Mouse (Mus musculus): ENCODE results near the gene Taf9. TPM values are rescaled to one million over a fixed set of nuclear protein-coding genes. Genes with fewer than 3 reads are reported as not detected.

Gene Taf9
- 10 to 100 TPM; 20.8 to 23.3 TPM for total RNA-seq (2021)

DNA sequence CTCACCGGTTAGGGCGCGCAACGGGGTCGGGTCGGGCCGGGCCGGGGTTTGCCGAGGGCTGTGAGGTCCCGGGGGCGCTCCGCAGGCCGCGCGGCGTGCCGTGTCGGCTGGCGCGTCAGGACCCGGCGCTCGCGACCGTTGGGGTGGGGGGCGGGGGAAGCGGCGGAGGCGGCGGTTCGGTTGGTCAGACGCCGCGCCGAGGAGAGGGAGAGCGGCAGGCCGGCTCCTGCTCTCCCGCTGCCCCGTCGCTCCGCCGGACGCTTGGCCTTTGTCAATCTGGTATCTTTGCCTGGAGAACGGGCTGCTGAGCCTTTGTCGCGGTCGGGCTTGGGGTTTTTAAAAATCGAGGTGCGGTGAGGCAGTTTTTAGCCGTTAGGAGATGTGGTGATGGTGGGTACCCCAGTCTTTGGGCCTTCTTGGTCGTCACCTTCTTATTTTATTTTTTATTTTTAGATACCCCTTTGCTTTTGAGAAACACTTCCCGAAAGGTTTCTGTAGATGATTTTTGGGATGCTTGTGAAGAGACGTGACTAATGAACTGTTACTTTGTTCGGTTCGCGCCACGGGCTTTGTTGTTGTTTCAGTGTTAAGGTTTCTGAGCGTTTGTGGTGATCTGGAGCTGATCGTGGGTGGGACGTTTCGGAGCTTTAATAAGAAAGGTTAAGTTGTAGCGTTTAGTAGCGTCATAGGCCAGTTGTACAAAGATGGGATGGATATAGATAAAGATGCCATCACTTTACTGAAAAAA lies at the start of gene Taf9:
Gene Taf9, plus strand, starts transcription at position 141 of the 748 bp plus-strand sequence.
- DNase-seq (ENCODE audit: extremely low spot score in 1 of 2, low spot score in 1 of 2), result no peak

DNA sequence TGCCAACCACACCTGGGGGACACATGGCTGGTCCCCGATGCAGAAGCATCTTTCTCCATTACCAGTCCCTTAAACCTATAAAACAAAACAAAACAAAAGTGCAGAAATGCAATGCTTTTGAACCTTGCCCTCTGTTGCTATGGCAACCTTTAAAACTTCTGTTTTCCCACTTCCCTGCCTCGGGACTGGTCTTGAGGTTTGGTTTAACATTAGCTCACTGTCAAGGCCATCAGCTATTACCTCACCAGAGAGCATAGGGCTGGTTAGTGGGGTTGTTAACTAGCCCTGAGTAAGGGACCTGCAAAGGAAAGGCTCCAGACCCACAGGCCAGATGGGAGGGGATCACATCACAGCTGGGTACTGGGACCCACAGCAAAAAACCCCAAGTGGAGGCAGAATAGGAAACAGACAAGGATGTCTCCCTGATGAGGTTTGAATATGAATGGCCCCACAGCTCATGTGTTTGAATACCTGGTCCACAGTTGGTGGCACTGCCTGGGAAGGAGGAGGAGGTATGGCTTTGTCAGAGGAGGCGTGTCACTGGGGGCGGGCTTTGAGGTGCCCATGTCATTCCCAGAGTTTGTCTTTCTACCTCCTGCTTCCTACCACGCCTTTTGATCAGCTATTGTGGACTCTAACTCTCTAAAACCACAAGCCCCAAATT lies 49.0 kb upstream of the Taf9 start:
- no peak for DNase-seq (ENCODE audit: extremely low spot score in 1 of 2, low spot score in 1 of 2)

DNA sequence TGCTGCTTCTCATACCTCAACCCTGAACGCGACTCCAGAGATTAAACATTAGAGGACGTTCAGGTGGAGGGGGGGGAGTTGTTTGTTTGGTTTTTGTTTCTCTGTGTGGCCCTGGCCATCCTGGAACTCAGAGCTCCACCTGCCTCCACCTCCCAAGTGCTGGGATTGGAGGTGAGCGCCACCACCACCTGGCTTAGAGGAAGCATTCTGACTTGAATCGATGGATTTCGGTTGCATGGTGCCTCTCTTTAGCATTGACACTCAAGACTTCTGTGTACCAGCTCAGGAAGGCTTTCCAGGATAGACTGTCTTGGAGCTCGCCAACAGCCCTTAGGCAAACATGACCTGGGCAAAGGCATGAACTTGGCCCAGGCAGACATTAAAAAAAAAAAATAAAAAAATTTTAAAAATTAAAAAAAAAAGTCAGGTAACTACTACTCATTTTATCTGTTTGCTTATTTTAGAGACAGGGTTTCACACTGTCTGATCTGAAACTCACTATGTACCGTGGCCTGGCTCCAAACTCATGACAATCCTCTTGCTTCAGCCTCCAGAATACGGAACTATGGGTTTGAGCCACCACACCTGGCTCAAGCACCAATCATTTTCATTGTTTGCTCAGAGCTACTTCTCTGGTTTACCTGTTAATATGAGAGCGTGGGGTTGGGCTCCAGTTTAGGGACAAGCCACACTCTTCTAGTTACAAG lies 48.2 kb upstream of the Taf9 start:
- no peak for DNase-seq (ENCODE audit: extremely low spot score in 1 of 2, low spot score in 1 of 2)

DNA sequence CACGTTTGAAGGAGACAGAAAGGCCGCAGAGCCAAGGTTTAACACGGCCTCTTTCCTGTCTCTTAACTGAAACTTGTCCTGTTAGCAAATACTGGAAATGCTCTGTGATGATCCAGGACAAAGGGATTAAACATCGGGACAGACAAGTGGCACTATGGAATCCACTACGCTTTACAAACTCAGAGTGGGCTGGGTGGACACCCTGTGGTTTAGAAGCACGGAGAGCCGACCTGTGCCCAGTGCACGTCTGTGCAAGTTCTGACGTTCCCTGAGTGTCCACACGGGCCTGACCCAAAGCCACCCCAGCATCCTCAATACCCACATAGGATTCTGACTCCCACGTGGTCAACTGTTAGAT lies 47.7 kb upstream of the Taf9 start:
- DNase-seq (ENCODE audit: extremely low spot score in 1 of 2, low spot score in 1 of 2), result no peak

DNA sequence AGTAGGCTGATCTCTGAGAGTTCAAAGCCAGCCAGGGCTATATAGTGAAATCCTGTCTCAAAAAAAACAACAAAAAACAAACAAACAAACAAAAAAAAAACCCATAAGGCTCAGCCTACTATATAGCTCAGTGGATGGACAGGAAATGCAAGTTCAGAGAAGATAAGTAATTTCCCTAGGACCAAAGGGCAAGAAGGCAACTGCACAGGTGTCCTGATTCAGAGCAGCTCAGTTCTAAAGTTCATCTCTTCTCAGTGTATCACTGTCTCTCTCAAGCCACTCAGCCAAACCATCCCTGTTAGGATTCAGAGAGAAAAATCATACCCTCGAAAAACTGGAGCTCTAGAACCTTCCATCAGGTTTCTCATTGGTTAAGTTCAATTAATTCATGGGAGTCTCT lies 45.5 kb upstream of the Taf9 start:
- DNase-seq (ENCODE audit: extremely low spot score in 1 of 2, low spot score in 1 of 2), result no peak

DNA sequence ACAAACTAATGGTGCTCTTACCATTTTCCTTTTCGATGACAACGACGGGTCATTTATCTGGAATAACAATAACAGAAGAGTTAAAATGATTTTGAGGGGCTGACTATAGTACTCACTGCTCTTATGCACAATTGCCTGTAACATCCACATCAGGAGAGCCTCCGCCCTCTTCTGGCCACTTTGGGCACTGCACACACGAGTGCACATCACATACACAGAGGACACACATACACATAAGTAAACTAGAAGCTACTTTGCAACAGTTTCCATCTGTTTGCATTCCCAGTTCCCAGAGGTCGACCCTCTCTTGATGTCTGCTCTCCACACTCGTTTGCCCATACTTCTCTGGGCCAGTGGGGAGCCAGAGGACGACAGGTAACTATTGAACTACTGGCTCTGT lies 43.6 kb upstream of the Taf9 start:
- no peak for DNase-seq (ENCODE audit: extremely low spot score in 1 of 2, low spot score in 1 of 2)

DNA sequence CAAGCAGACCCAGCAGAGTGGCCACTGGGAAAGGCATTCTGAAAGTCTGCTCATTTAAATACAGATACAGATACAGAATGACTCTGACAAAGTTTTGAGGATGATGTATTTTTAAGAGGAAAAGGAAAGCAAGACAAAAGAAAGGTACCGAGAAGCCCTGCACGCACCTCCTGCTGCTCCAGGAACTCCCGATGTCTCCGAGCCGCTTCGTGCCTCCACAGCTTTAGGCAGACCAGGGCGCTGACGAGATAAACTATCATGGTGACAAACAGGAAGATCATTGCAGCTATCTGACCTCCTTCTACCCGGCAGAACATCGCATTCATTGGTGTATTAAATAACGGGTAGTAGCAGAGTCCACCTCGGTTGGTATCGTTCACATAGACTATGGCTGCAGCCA lies 40.1 kb upstream of the Taf9 start:
- no peak for DNase-seq (ENCODE audit: extremely low spot score in 1 of 2, low spot score in 1 of 2)

DNA sequence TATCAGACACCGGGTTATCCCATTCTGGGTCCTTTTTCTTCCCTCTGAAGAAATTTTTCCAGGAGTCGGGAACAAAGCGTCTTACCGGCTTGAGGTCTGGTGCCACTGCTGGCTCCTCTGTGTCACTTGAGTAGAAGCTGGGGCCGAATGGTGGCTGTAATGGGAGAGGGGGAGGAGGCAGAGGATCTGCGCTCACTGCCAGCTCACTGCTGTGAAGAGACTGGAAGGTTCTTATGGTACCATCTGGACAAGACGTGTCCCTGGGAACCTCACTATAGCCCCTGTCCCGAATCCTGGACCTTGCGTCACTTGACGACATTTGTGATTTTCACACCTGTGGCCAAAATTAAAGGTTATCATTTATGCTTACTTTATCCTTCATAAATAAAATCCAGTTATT lies 39.1 kb upstream of the Taf9 start:
- DNase-seq (ENCODE audit: extremely low spot score in 1 of 2, low spot score in 1 of 2), result no peak

DNA sequence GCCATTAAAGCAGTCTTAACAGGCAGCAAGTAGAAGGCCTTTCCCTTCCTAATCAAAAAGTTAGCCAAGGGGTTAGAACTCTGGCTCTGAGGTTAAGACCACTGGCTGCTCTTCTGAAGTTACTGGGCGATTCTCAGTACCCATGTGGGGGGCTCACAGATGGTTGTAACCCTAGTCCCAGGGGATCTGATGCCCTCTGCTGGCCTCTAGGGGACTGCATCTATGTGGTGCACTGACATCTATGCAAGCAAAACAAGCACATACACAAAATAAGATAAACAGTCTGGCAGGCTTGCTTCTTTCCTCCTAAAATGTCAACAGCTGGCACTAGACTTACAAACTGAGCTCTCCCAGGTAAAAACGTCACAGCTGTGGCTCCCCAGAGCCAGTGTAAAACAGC lies 38.5 kb upstream of the Taf9 start:
- DNase-seq (ENCODE audit: extremely low spot score in 1 of 2, low spot score in 1 of 2), result no peak

DNA sequence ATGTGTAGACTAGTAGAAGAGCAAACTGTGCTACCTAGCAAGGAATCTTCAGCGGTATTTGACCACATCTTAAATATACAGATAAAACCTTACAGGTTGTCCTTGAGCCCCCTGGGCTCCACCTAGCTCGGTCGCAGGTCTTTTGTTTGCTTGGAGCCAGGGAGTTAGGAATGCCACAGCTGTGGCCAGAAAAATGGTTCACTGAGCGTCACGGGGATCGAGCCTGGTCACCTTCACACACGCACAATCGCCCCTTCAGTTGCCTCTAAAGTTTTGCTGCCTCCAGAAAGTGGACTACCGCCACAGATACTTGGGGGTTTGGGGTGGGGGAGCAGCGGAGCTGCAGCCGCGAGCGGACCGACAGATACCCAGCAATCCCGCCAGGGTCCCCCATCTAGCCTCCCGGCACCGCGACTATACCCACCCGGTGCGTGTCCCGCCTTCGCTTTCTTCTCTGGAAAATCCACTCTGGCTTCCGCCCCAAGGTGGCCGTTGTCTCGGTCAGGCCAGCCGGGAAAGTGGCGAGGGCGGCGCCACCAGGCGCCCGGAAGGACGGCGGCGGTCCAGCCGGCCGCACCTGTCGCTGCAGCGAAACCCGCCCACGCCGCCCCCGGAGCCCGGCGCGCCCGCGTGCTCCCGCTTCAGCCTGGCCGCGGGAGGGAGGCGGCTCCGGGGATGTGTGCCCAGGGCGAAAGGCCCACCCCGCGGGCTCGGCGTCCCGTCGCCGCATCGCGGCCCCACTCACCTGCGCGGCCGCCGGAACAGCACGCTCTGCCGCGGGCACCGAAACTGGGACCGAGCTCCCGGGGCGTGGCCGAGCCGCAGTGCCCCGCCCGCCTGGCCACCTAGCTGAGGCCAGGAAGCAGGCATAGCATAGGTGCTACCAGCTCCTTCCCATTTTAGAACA lies 34.9 kb upstream of the Taf9 start, which contains the start of gene Marveld2:
Gene Marveld2, minus strand, starts transcription at position 791 of the 907 bp plus-strand sequence.
- DNase-seq (ENCODE audit: extremely low spot score in 1 of 2, low spot score in 1 of 2), result peak; percentile 5 to 23

DNA sequence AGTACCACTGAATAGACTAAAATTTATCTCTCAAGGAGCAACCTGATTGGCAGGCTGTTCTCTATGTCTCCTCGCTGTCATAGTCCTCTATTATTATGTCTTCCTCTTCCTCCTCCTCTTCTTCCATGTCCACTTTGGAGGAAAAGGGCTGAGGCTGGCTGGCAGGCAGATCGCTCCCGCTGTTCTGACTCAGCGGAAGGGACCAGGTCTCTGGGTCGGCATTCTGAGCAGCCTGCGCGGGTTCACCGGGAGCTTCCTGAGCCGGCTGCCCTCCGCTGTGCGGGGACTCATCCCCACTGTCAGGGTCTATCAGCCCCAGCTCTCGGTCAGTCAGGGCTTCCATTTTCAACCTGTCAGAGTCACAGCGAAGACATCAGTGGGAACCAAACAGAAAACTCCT lies 33.8 kb upstream of the Taf9 start:
- no peak for DNase-seq (ENCODE audit: extremely low spot score in 1 of 2, low spot score in 1 of 2)

DNA sequence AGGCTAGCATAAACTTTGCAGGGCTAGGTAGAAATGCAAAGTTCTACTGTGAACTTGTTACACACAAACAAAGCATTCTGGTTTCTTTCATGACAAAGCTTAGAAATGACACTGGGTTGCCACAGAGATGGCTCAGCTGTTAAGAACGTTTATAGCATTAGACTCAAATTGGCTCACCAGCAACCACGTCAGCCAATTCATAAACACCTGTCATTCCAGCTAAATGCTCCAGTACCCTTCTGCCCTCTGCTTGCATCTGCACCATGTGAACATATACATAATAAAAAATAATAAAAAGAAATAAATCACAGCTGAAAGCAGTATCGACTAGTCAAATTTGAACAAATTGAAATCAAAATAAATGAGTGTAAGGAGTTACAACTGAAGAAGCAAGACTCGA lies 29.1 kb upstream of the Taf9 start:
- no peak for DNase-seq (ENCODE audit: extremely low spot score in 1 of 2, low spot score in 1 of 2)

DNA sequence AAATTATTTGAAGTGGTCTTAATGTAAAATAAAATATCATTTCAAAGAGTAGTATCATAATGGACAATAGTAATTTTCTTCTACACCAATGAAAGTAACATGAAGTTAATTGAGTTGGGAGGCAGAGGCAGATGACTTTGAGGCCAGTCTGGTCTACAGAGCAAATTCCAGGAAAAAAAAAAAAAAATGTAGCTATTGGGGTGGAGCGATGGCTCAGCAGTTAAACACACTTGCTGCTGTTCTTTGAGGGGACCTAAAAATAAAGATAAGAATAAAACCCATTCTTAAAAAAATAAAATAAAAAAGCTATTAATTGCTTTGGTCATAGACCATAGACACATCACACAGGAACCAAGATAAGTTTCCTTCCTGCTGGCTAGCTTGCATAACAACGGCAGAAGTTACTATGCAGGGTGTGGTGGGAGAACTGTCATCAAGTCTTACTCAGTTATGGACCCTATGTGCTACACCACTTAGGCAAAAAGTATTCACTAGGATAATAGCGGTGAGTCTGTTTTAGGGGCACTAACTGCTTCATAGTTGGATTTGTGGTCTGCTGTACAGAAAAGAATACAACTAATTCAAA lies 17.2 kb upstream of the Taf9 start:
- no peak for DNase-seq (ENCODE audit: extremely low spot score in 1 of 2, low spot score in 1 of 2)

DNA sequence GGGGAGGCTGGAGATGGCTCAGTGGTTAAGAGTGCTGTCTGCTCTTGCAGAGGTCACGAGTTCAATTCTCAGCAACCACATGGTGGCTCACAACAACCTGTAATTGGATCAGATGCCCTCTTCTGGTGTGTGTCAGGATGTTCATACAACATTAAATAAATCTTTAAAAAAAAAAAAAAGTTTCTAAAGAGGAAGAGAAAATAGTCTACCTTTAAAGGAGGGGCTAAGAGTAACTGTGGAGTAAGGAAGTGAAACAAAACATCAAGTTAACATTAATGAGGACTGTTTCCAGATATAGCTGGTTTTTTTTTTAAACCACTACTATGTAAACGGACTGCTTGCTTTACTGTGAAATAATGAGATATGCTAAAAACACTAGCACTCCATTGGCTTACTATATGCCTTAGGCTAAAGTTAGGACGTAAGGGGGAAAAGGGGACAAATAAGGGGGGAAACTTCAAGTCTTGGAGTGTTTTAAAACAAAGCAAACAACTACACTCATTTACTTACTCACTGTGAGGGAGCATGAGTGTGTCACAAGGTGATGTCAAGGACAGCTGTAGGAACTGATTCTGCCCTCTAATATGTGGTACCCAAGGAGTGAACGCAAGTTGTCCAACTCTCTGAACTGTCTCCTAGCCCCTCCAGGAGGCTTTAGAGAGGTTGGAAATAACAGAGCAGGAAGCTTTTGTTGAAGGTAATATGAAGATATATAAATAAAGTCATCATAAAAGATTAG lies 8.7 kb upstream of the Taf9 start:
- no peak for DNase-seq (ENCODE audit: extremely low spot score in 1 of 2, low spot score in 1 of 2)

DNA sequence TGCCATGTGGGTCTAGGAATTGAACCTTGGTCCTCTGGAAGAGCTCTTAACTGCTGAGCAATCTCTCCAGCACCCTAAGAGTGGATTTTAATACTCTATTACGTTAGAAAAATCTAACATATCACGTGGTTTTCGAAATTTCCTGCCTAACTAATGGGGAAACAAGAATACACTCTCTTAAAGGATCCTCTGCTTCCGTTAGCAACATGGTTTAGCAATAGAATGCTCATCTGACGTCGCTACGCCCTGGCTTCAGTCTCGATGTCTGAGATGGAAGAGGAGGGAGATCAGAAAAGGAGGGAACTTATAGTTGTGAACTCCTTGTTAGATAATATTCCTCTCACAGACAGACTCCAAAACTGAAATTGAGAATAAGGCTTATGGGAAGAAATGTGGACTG lies 3.2 kb upstream of the Taf9 start:
- no peak for DNase-seq (ENCODE audit: extremely low spot score in 1 of 2, low spot score in 1 of 2)

DNA sequence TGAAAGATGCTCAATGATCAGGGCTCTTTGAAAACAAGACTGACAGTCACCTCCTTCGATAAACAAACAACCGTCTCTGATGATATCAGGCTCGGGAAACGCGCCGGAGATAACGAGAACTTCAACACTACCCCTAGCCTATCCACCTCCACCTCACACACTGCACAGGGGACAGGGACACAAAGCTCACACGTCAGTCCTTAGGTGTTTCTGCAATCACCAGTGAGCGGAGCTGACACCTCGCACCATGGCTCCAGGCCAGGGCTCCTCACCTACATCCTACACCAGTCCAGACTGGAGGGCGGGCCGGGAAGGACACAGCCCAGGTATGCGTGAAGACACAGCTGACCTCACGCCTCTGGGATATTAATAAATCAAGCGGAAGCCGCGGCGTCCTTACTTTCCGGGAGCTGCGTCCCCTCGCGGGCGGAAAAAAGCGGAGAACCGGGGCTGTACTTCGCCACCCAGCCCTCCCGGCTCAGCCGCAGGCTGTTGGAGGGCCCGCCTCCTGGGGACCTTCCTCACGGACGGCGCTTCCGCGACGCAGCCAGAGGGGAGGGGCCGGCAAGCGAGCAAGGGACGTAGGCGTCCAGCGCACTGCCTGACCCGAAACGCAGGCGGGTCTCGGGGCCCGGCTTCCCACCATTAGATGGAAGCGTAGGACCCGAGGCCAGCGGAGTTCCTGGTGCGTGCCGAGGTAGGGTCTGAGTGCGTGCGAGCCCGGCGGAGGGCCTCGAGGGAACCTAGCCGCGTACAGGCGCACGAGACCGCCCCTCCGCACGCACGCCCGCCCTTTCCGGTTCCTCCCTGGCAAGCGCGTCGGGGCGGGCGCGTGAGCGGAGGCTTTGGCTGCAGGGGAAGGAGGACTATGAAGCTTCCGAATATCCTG lies 585 bp upstream of the Taf9 start, which contains the start of the genes Ak6 and Rad17:
Gene Ak6, plus strand, starts transcription at position 430 of the 889 bp plus-strand sequence.
Gene Rad17, minus strand, starts transcription at position 502 of the 889 bp plus-strand sequence.
- DNase-seq (ENCODE audit: extremely low spot score in 1 of 2, low spot score in 1 of 2), result peak; percentile 98

DNA sequence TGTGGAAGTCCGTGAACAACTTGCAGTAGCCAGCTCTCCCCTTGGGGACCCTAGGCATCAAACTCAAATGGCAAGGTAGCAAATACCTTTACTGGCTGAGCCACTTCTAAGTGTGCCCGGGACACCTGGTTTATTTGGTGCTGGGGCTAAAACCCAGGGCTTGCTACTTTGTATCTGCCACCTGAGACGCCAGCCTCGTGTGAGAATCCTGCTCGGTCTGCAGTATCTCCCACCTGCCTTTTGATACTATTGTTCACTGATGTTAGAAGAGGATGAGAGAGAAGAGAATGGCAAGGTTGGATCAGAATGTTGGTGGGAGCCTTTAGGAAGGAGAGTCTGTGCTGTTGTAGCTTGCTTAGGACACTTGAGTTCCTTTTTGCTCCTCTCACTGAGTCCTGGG lies 6.7 kb downstream of the Taf9 start:
- no peak for DNase-seq (ENCODE audit: extremely low spot score in 1 of 2, low spot score in 1 of 2)

DNA sequence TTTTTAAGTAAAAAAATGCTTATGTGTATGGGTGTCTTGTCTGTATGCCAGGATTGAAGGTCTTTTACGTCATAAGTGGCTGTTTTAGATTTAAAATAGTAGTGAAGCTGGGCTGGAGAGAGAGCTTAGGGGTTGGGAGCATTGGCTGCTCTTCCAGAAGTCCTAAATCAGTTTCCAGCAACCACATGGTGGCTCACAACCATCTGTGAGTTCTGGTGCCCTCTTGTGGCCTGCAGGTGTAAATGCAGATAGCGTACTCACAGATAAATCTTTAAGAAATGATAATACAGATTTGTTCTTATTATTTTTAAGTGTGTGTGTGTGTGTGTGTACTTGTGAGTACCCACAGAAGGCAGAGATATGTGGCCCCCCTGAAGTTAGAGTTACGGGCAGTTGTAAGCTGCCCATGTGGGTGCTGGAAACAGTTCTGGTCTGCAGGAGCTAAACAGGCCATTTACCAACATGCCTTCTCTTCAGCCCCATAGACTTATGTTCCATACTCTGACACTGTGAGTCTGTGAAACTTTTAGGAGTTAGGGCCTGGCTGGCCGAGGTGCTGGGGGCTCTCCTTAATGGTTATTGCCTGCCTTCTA lies 8.6 kb downstream of the Taf9 start:
- DNase-seq (ENCODE audit: extremely low spot score in 1 of 2, low spot score in 1 of 2), result peak; percentile 12 to 57

Measured in layer of hippocampus, postnatal 25 days (tissue).